Mouse (Mus musculus) cerebellum, postnatal 10 days (tissue): ENCODE results near the gene Smim1.

Source experiments
- DNase-seq, 2 experiments: peaks; one replicate each; pipeline ENCODE4 v3.0.0; 2021; ENCODE audit warnings: mixed read lengths in 2 of 2

The Smim1 gene

GRCm38 (mm10) chr4:154019571-154019970, 6.5 kb downstream of the Smim1 start:
- peak; percentile 62 to 64 for DNase-seq

DNA sequence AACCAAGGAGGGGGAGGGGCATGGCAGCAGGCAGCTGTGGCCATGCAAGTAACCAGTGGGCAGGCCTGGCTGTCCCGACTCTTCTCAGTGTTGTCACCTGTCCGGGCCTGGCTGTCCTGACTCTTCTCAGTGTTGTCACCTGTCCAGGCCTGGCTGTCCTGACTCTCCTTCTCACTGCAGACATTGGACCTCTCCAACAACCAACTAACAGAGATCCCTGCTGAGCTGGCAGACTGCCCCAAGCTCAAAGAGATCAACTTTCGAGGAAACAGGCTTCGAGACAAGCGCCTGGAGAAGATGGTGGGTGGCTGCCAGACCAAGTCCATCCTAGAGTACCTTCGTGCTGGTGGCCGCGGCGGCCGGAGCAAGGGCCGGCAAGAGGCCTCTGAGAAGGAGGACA, 10.6 kb downstream of the Smim1 start:
- DNase-seq, result peak in 1 of 2 experiments; percentile 36

- DNase-seq, result peak; percentile 41 to 47
Observed at GRCm38 (mm10) chr4:154012132-154012882, 13.7 kb downstream of the Smim1 start.

DNA sequence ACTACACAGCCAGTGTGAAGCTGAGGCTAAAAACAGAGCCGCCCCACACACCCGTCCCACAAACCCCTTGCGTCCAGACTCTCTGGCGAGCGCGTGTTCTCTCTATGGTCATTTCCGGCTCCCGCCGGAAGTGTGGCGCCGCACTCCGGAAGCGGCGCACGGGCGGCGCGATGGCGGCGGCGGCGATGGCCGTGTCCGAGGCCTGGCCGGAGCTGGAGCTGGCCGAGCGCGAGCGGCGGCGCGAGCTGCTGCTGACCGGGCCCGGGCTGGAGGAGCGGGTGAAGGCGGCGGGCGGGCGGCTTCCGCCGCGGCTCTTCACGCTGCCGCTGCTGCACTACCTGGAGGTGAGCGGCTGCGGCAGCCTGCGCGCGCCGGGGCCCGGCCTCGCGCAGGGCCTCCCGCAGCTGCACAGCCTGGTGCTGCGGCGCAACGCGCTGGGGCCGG, 14.4 kb downstream of the Smim1 start, which contains the start of gene Lrrc47:
Lrrc47 (plus strand) TSS at position 86 of the 444 bp plus-strand sequence.
- peak; percentile 90 to 91 for DNase-seq

DNA sequence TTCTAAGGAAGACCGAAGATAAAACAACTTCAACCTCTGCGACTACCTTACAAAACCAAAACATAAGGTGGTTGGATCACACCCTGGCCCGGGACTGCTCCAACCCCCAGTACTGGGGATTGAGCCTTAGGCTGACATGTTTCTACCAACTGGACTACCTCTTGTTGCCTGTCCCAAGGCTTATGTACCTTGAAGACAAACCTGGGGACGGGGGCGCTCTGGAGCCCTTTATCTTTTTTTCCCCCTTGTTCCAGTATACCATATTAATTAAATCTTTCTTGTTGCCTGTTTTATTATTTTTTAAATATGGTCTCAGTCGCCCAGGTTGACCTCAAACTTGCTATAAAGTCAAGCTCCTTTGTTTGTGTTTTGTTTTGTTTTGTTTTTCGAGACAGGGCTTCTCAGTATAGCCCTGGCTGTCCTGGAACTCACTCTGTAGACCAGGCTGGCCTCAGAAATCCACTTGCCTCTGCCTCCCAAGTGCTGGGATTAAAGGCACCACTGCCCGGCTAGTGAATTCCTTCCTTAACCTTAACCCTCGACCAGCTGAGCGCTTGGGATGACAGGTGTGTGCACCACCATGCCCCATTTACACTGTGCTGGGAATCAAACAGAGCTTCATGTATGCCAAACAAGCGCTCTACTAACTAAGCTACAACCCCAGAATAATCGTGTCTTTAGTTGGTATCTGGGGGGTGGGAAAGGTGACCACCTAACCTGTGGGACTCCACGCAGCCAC, 15.0 kb downstream of the Smim1 start:
- no peak for DNase-seq

GRCm38 (mm10) chr4:154007759-154008158, 18.3 kb downstream of the Smim1 start:
- DNase-seq, result peak in 1 of 2 experiments; percentile 33

- DNase-seq, result no peak
Observed at GRCm38 (mm10) chr4:154006264-154006663, 19.8 kb downstream of the Smim1 start.

- DNase-seq, result no peak
Observed at GRCm38 (mm10) chr4:154005488-154005887, 20.5 kb downstream of the Smim1 start.

DNA sequence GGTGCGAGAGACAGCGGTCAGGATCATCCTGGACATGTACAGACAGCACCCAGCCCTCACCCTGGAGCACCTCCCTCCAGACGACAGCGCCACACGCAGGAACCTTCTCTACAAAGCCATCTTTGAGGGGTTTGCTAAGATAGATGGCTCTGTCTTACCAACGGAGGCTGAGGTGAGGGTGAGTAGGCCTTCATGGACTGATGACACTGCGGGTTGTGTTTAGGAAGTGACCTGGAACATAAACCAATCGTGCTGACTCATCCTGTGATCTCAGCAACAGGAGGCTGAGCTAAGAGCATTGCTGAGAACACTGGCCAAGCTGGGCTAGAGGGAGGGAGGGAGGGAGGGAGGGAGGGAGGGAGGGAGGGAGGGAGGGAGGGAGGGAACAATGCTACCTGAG, 32.5 kb downstream of the Smim1 start:
- no peak for DNase-seq

DNA sequence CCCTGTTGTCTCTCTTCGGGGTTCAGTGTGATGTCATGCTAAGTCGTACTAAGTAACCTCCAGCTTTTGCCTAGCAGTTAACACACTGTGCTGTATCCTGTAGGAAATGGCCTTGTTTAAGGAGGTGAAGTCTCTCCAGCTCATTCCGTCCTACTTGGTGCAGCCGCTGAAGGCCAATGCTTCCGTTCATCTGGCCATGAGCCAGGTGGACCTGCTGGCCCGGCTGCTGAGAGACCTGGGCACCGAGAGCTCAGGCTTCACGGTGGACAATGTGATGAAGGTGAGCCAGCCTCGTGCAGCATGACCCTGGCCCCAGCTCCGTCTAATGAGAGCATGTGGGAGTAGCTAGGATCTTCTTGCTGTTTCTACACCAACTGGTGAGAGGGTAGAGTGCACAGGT, 33.3 kb downstream of the Smim1 start:
- DNase-seq, result peak in 1 of 2 experiments; percentile 25

GRCm38 (mm10) chr4:153980470-153980869, 45.6 kb downstream of the Smim1 start:
- no peak for DNase-seq

GRCm38 (mm10) chr4:153979243-153979642, 46.8 kb downstream of the Smim1 start:
- DNase-seq, result no peak

- DNase-seq, result no peak
Observed at GRCm38 (mm10) chr4:153975768-153976167, 50.3 kb downstream of the Smim1 start.

DNA sequence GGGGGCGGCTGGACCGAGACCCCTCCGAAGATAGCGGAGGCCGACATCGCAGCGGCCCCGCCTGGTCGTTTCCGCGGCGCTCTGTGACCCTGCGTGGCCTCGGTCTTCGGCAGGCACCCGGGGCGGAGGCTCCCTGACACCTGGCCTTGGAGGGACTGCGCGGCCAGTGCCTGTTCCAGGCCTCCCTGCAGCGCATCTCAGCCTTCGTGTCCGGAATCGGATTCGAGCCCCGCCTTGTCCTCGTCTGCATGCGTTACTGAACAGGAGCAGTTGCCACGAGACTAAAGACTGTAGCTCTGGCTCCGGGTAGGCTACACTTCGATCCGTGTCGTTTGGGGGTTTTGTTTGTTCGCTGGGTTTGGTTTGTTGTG, 50.8 kb downstream of the Smim1 start:
- DNase-seq, result no peak

- peak; percentile 97 to 98 for DNase-seq
Observed at GRCm38 (mm10) chr4:153974431-153975291, 51.4 kb downstream of the Smim1 start, which contains the start of the genes Dffb and Cep104. Dffb (minus strand) TSS chr4:153975126. Cep104 (plus strand) TSS chr4:153975194.
